8 mouse cellular contexts compared by ENCODE assay signal in genomic region chr13:54589414-54589995, GRCm38 (mm10). TPM values are rescaled to one million over a fixed set of nuclear protein-coding genes. Genes with fewer than 3 reads are reported as not detected.
A peak's percentile ranks its signal among the peaks of the same experiment; 100 is the strongest.
DNase-seq lines count a peak whose midpoint lies in the region; ATAC-seq and TF ChIP-seq lines count a peak whose summit lies in the region.

No protein-coding gene starts in this region.

- 3% methylated on average over 24 of the region's 24 CpGs for WGBS in lung, postnatal 0 days
- 3% methylated on average over 24 of the region's 24 CpGs for WGBS in limb, embryonic 14.5 days
- under 1% methylated on average over 24 of the region's 24 CpGs for WGBS in small intestine, adult 2 months

- TF ChIP-seq EP300 in lung, postnatal 0 days (IDR thresholded peaks at IDR 0.05) = no peak; the same call in 1 of the 2 replicates

- no peaks in the 10 kb centered on the region; the same call in 1 of the 2 replicates for H3K36me3 ChIP-seq in lung, postnatal 0 days (ENCODE audit: insufficient read depth, low read length)
- peaks cover 43% of the 10 kb centered on the region for H3K36me3 ChIP-seq in limb, embryonic 14.5 days (ENCODE audit: control insufficient read depth, insufficient read depth, low read length)
- peaks cover 10% of the 10 kb centered on the region for H3K36me3 ChIP-seq in small intestine, adult 2 months (ENCODE audit: control insufficient read depth, insufficient read depth, low read length)

- no peak; the same call in none of the 2 replicates for ATAC-seq in lung, postnatal 0 days
- ATAC-seq in erythroblast, adult 5-6 weeks (replicated peaks; ENCODE audit: low FRiP score, poor library complexity, severe bottlenecking) = peak; percentile 29
- ATAC-seq in limb, embryonic 14.5 days (ENCODE audit: low FRiP score, low read depth) = peak; percentile 4; the same call in 1 of the 2 replicates

- no peaks in the 10 kb centered on the region for H3K9me3 ChIP-seq in lung, postnatal 0 days (ENCODE audit: low read length)
- H3K9me3 ChIP-seq in limb, embryonic 14.5 days (ENCODE audit: control insufficient read depth, low read length) = no peaks in the 10 kb centered on the region

- H3K27ac ChIP-seq in lung, postnatal 0 days (ENCODE audit: low read length) = no peak overlapping the region
- H3K27ac ChIP-seq in limb, embryonic 14.5 days (replicated peaks; ENCODE audit: low read depth, low read length) = no peak overlapping the region
- H3K27ac ChIP-seq in small intestine, adult 2 months (ENCODE audit: insufficient read depth, low read depth, low read length) = no peak overlapping the region

- peak overlapping the region; percentile 78 for H3K4me2 ChIP-seq in lung, postnatal 0 days (replicated peaks; ENCODE audit: low read depth, low read length)
- H3K4me2 ChIP-seq in limb, embryonic 14.5 days (replicated peaks; ENCODE audit: low read depth, low read length, severe bottlenecking) = peak overlapping the region; percentile 64

- TF ChIP-seq POLR2A in limb, embryonic 14.5 days (IDR thresholded peaks at IDR 0.05; ENCODE audit: borderline replicate concordance, extremely low read depth, insufficient read depth, insufficient read length) = no peak
- no peak for TF ChIP-seq POLR2A in small intestine, adult 2 months (IDR thresholded peaks at IDR 0.05; ENCODE audit: low read depth, low read length)

- H3K4me3 ChIP-seq in lung, postnatal 0 days (ENCODE audit: low read depth, low read length) = peak overlapping the region; percentile 77
- H3K4me3 ChIP-seq in limb, embryonic 14.5 days (replicated peaks; ENCODE audit: low read length) = peak overlapping the region; percentile 80
- H3K4me3 ChIP-seq in small intestine, adult 2 months (ENCODE audit: low read depth, low read length) = peak overlapping the region; percentile 75

- no peaks in the 10 kb centered on the region for H3K27me3 ChIP-seq in lung, postnatal 0 days (replicated peaks; ENCODE audit: insufficient read depth, low read length)
- H3K27me3 ChIP-seq in limb, embryonic 14.5 days (ENCODE audit: control insufficient read depth, insufficient read depth, low read length) = no peaks in the 10 kb centered on the region
- H3K27me3 ChIP-seq in small intestine, adult 2 months (ENCODE audit: control insufficient read depth, insufficient read depth, low read length) = no peaks in the 10 kb centered on the region

- H3K9ac ChIP-seq in lung, postnatal 0 days (replicated peaks; ENCODE audit: low read depth) = peak overlapping the region; percentile 69
- peak overlapping the region; percentile 61 for H3K9ac ChIP-seq in limb, embryonic 14.5 days (ENCODE audit: low read depth, low read length, severe bottlenecking)

- no peak for TF ChIP-seq CTCF in lung, postnatal 0 days (IDR thresholded peaks at IDR 0.05)
- no peak for TF ChIP-seq CTCF in small intestine, adult 2 months (IDR thresholded peaks at IDR 0.05; ENCODE audit: extremely low read depth, insufficient read length, insufficient replicate concordance, low read depth, low read length)

- no peak for DNase-seq in lung, postnatal 0 days (ENCODE audit: low spot score)
- DNase-seq in lung, postnatal 14 days = no peak
- no peak for DNase-seq in limb, embryonic 14.5 days (ENCODE audit: low spot score)
- DNase-seq in spleen, adult 12 weeks (ENCODE audit: low spot score) = no peak
- no peak for DNase-seq in gastrocnemius, postnatal 25 days
- DNase-seq in urinary bladder, postnatal 10 days (ENCODE audit: low spot score) = no peak

- H3K4me1 ChIP-seq in lung, postnatal 0 days (ENCODE audit: insufficient read depth, low read depth, low read length) = peaks cover 4% of the 10 kb centered on the region; the same call in 1 of the 2 replicates
- peaks cover 14% of the 10 kb centered on the region for H3K4me1 ChIP-seq in limb, embryonic 14.5 days (ENCODE audit: control insufficient read depth, insufficient read depth, low read length)
- no peaks in the 10 kb centered on the region; the same call in 1 of the 2 replicates for H3K4me1 ChIP-seq in small intestine, adult 2 months (ENCODE audit: control insufficient read depth, insufficient read depth, insufficient read length, low read length)

RNA-seq across cellular contexts. Expression of gene Nop16, which starts 0.4 kb away (rescaled TPM):
- 29.4 and 31.0 TPM in 2 replicates for polyA plus RNA-seq in lung, postnatal 0 days (2015; fragmentation: Nextera tagmentation; extraction: Ambion mirVana)
- 13.6 and 13.8 TPM in 2 replicates for total RNA-seq in erythroblast, adult 5-6 weeks (2015; ENCODE audit: low replicate concordance)
- total RNA-seq in erythroblast, adult 5-6 weeks (2017; ENCODE audit: low replicate concordance) = 6.3 and 12.1 TPM in 2 replicates
- polyA plus RNA-seq in limb, embryonic 14.5 days (2012; rRNA removed) = 38.6 and 61.9 TPM in 2 replicates
- 53.5 and 53.7 TPM in 2 replicates for polyA plus RNA-seq in limb, embryonic 14.5 days (2014; fragmentation: Nextera tagmentation; extraction: Ambion mirVana)
- 2.3 and 2.4 TPM in 2 replicates for polyA plus RNA-seq in small intestine, adult 2 months (2012; rRNA removed)
- 10 to 100 TPM; 16.5 to 17.4 TPM for total RNA-seq in gastrocnemius, postnatal 25 days (2021)

RNA-seq across cellular contexts. Expression of gene Higd2a, which starts 0.5 kb away (rescaled TPM):
- 243 and 247 TPM in 2 replicates for polyA plus RNA-seq in lung, postnatal 0 days (2015; fragmentation: Nextera tagmentation; extraction: Ambion mirVana)
- total RNA-seq in erythroblast, adult 5-6 weeks (2015; ENCODE audit: low replicate concordance) = 32.1 and 54.3 TPM in 2 replicates
- total RNA-seq in erythroblast, adult 5-6 weeks (2017; ENCODE audit: low replicate concordance) = 8.4 and 17.1 TPM in 2 replicates
- polyA plus RNA-seq in limb, embryonic 14.5 days (2012; rRNA removed) = 116 and 135 TPM in 2 replicates
- 174 and 188 TPM in 2 replicates for polyA plus RNA-seq in limb, embryonic 14.5 days (2014; fragmentation: Nextera tagmentation; extraction: Ambion mirVana)
- 93.9 and 163 TPM in 2 replicates for polyA plus RNA-seq in small intestine, adult 2 months (2012; rRNA removed)
- 100 to 1,000 TPM; 144 to 150 TPM for total RNA-seq in gastrocnemius, postnatal 25 days (2021)

RNA-seq across cellular contexts. Expression of gene Arl10, which starts 14.7 kb away (rescaled TPM):
- polyA plus RNA-seq in lung, postnatal 0 days (2015; fragmentation: Nextera tagmentation; extraction: Ambion mirVana) = 19.1 and 21.4 TPM in 2 replicates
- 1.3 and 2.9 TPM in 2 replicates for total RNA-seq in erythroblast, adult 5-6 weeks (2015; ENCODE audit: low replicate concordance)
- 0.51 TPM in 1 of 2 replicates, not detected in the other for total RNA-seq in erythroblast, adult 5-6 weeks (2017; ENCODE audit: low replicate concordance)
- 33.4 and 36.7 TPM in 2 replicates for polyA plus RNA-seq in limb, embryonic 14.5 days (2012; rRNA removed)
- polyA plus RNA-seq in limb, embryonic 14.5 days (2014; fragmentation: Nextera tagmentation; extraction: Ambion mirVana) = 22.1 and 27.4 TPM in 2 replicates
- 6.6 and 11.4 TPM in 2 replicates for polyA plus RNA-seq in small intestine, adult 2 months (2012; rRNA removed)
- total RNA-seq in gastrocnemius, postnatal 25 days (2021) = 1 to 10 TPM; 2.3 to 3.2 TPM

RNA-seq across cellular contexts. Expression of gene Cltb, which starts 21.6 kb away (rescaled TPM):
- 104 and 118 TPM in 2 replicates for polyA plus RNA-seq in lung, postnatal 0 days (2015; fragmentation: Nextera tagmentation; extraction: Ambion mirVana)
- 0.96 TPM in 1 of 2 replicates, not detected in the other for total RNA-seq in erythroblast, adult 5-6 weeks (2015; ENCODE audit: low replicate concordance)
- 3.7 and 10.0 TPM in 2 replicates for total RNA-seq in erythroblast, adult 5-6 weeks (2017; ENCODE audit: low replicate concordance)
- 23.7 and 26.5 TPM in 2 replicates for polyA plus RNA-seq in limb, embryonic 14.5 days (2012; rRNA removed)
- polyA plus RNA-seq in limb, embryonic 14.5 days (2014; fragmentation: Nextera tagmentation; extraction: Ambion mirVana) = 44.2 and 45.5 TPM in 2 replicates
- 34.7 and 84.6 TPM in 2 replicates for polyA plus RNA-seq in small intestine, adult 2 months (2012; rRNA removed)
- 100 to 1,000 TPM; 117 to 135 TPM for total RNA-seq in gastrocnemius, postnatal 25 days (2021)

RNA-seq across cellular contexts. Expression of gene 4833439L19Rik, which starts 24.3 kb away (rescaled TPM):
- 95.1 and 105 TPM in 2 replicates for polyA plus RNA-seq in lung, postnatal 0 days (2015; fragmentation: Nextera tagmentation; extraction: Ambion mirVana)
- total RNA-seq in erythroblast, adult 5-6 weeks (2015; ENCODE audit: low replicate concordance) = 27.0 and 28.1 TPM in 2 replicates
- 24.6 and 37.1 TPM in 2 replicates for total RNA-seq in erythroblast, adult 5-6 weeks (2017; ENCODE audit: low replicate concordance)
- 84.6 and 93.8 TPM in 2 replicates for polyA plus RNA-seq in limb, embryonic 14.5 days (2012; rRNA removed)
- polyA plus RNA-seq in limb, embryonic 14.5 days (2014; fragmentation: Nextera tagmentation; extraction: Ambion mirVana) = 125 and 139 TPM in 2 replicates
- polyA plus RNA-seq in small intestine, adult 2 months (2012; rRNA removed) = 76.2 and 166 TPM in 2 replicates
- total RNA-seq in gastrocnemius, postnatal 25 days (2021) = 100 to 1,000 TPM; 145 to 160 TPM
